Mouse (Mus musculus) ES-Bruce4 (cell line): ENCODE results near the gene Olfr1358. TPM values are rescaled to one million over a fixed set of nuclear protein-coding genes. Genes with fewer than 3 reads are reported as not detected.
"Not testable (repeated sequence)": the region's sequence is repeated elsewhere in the genome, so short reads cannot be mapped to it uniquely, and the experiment has no call there.

ENCODE experiments used
- H3K27ac ChIP-seq: 2 replicates; pipeline ENCODE4 v1.5.1; 2012; ENCODE audit warnings: low read length, inconsistent platforms; ENCODE audit not compliant: insufficient read depth
- H3K27me3 ChIP-seq: 2 replicates; pipeline ENCODE4 v1.6.1; 2012; ENCODE audit warnings: mild to moderate bottlenecking, low read length, inconsistent platforms; ENCODE audit not compliant: control insufficient read depth, poor library complexity, insufficient read depth, severe bottlenecking
- H3K36me3 ChIP-seq: 2 replicates; pipeline ENCODE4 v1.6.1; 2012; ENCODE audit warnings: inconsistent platforms, mild to moderate bottlenecking, low read length, moderate library complexity; ENCODE audit not compliant: control insufficient read depth, poor library complexity, insufficient read depth, severe bottlenecking
- H3K4me1 ChIP-seq: one replicate; pipeline ENCODE4 v1.8.1; 2011; ENCODE audit warnings: low read length; ENCODE audit not compliant: control insufficient read depth, insufficient read depth
- H3K4me3 ChIP-seq: 2 replicates; pipeline ENCODE4 v1.5.1; 2011; ENCODE audit warnings: low read depth, mild to moderate bottlenecking, low read length
- H3K9ac ChIP-seq: 2 replicates; pipeline ENCODE4 v1.6.1; 2012; ENCODE audit warnings: low read depth, mild to moderate bottlenecking, inconsistent platforms; ENCODE audit not compliant: poor library complexity, severe bottlenecking
- H3K9me3 ChIP-seq: replicated peaks from 2 replicates; pipeline ENCODE4 v1.6.1; 2012; ENCODE audit warnings: mild to moderate bottlenecking, low read length, inconsistent platforms; ENCODE audit not compliant: control insufficient read depth, poor library complexity, insufficient read depth, severe bottlenecking
- CTCF ChIP-seq: IDR thresholded peaks from one replicate; pipeline ENCODE4 v1.8.1; 2011; ENCODE audit warnings: low read depth, low read length
- EP300 ChIP-seq: IDR thresholded peaks from 2 replicates; pipeline ENCODE4 v1.6.1; 2011; ENCODE audit warnings: low read depth, low read length; ENCODE audit not compliant: insufficient read depth
- POLR2A ChIP-seq: IDR thresholded peaks from one replicate; pipeline ENCODE4 v1.8.1; 2011; ENCODE audit warnings: low read length; ENCODE audit not compliant: insufficient read depth
- polyA plus RNA-seq: library from polyadenylated mRNA; stranded (reverse); fragments of >200 nt; gene quantifications from 2 replicates; pipeline ENCODE4 v1.2.4, GENCODE M21; 2011; ENCODE audit warnings: low read depth; ENCODE audit not compliant: missing spikeins, insufficient read depth, insufficient read length

The Olfr1358 gene
- polyA plus RNA-seq, 1 experiment, result not detected

DNA sequence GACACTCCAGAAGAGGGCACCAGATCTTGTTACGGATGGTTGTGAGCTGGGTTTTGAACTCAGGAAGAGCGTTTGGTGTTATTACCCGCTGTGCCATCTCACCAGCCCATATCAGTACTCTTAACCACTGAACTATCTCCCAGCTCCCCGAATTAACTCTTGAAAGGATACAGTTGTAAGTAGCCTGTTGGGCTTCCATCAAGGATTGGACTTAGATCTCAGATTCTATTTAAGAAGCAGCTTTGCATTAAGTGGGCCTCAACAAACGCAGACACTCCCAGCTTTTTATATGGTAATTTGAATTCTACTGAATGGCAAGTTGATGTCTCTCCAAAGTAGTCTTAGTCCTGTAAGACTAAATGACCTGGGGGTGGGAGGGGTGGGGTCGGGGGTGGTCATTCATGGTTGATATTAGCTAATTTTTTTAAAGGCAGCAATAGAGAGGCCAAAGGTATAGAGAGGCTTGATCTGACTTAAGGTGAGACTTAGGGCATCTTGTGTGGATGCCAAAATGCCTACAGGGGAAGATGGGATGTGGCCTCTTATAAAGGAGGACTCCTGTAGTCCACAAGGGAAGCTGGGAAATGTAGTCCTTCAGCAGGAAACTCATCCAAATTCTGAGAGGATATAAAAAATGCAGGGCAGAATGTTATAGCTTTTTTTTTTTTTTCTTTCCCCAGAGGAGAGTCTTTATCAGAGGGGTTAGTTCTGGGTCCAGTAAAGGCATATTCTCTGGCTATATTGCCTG, 14.1 kb upstream of the Olfr1358 start:
- H3K4me1 ChIP-seq, result no peaks in the 10 kb centered on the region
- no peaks in the 10 kb centered on the region for H3K36me3 ChIP-seq
- no peak overlapping the region for H3K27ac ChIP-seq
- no peak overlapping the region for H3K9ac ChIP-seq
- no peaks in the 10 kb centered on the region for H3K27me3 ChIP-seq
- TF ChIP-seq CTCF, result no peak
- TF ChIP-seq POLR2A, result no peak
- TF ChIP-seq EP300, result no peak
- H3K9me3 ChIP-seq, result 0 out of 2 replicates have a peak, but pooled peaks cover 3% of the 10 kb centered on the region
- no peak overlapping the region for H3K4me3 ChIP-seq

DNA sequence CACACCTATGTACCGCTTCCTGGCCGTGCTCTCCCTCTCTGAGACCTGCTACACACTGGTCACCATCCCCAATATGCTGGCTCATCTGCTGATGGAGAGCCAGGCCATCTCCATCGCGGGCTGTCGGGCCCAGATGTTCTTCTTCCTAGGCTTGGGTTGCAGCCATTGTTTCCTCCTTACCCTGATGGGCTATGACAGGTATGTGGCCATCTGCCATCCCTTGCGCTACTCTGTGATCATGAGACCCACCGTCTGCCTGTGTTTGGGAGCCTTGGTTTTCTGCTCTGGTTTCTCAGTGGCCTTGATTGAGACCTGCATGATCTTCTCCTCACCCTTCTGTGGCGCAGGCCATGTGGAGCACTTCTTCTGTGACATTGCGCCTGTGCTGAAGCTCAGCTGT, 2.6 kb downstream of the Olfr1358 start:
- no peaks in the 10 kb centered on the region for H3K27me3 ChIP-seq
- H3K27ac ChIP-seq, result no peak overlapping the region
- H3K4me3 ChIP-seq, result no peak overlapping the region
- no peaks in the 10 kb centered on the region for H3K4me1 ChIP-seq
- no peak overlapping the region for H3K9ac ChIP-seq
- H3K36me3 ChIP-seq, result no peaks in the 10 kb centered on the region
- no peaks in the 10 kb centered on the region for H3K9me3 ChIP-seq
- TF ChIP-seq CTCF (no peak), POLR2A (no peak), EP300 (no peak)

GRCm38 (mm10) chr10:78520260-78521005, 3.2 kb downstream of the Olfr1358 start:
- H3K4me1 ChIP-seq, result no peaks in the 10 kb centered on the region
- H3K27ac ChIP-seq, result no peak overlapping the region

DNA sequence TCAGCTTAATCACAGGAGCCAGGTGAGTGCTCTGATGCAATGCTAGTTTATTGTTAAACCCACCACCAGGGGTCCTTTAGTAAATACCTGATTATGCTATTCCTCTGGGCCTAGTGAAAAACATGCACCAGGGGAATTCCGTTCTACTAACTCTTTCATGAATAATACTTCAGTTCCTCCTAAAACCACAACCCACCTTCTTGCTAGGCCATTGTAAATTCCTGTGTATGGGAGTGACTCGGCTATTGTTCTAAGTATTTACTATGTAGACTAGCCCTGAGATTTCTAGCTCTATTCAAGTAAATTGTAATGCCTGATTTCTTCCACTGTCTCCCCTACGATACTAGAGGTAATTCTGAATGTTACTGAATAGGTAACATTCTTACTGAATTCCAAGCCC, 7.8 kb downstream of the Olfr1358 start:
- not testable (repeated sequence) for H3K27me3 ChIP-seq, H3K4me3 ChIP-seq, H3K36me3 ChIP-seq, H3K9me3 ChIP-seq, H3K27ac ChIP-seq, H3K9ac ChIP-seq, H3K4me1 ChIP-seq

More at GRCm38 (mm10) chr10:78520260-78521005, 3.2 kb downstream of the Olfr1358 start:
- TF ChIP-seq CTCF (peak; percentile 75), POLR2A (no peak)
- H3K36me3 ChIP-seq, result no peaks in the 10 kb centered on the region
- no peak overlapping the region for H3K9ac ChIP-seq
- no peaks in the 10 kb centered on the region for H3K27me3 ChIP-seq
- no peak overlapping the region for H3K4me3 ChIP-seq
- H3K9me3 ChIP-seq, result no peaks in the 10 kb centered on the region

- Histone ChIP-seq H3K9me3 (no peaks in the 10 kb centered on the region), H3K4me3 (no peak overlapping the region), H3K9ac (no peak overlapping the region), H3K27me3 (no peaks in the 10 kb centered on the region), H3K27ac (no peak overlapping the region), H3K36me3 (no peaks in the 10 kb centered on the region), H3K4me1 (no peaks in the 10 kb centered on the region)
- TF ChIP-seq EP300 (no peak), CTCF (no peak), POLR2A (no peak)
These were observed 8.3 kb downstream of the Olfr1358 start for GRCm38 (mm10) chr10:78525511-78525910.

DNA sequence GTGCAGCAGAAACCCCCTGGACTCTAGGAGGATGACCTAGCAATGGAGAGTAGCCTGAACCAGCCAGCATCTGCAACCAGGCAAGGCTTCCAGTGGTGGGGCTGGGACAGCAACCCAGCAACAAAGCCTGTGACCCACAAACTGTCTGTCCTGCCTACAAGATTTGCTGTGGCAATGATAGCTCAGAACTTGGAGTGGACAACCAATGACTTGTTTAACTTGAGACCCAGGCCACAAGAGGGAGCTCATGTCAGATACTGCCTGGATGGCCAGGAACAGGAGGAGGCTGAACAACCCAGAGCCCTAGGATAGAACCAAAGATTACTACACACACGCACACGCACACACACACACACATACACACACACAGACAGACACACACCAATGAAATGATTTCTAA, 23.7 kb downstream of the Olfr1358 start:
- TF ChIP-seq CTCF, result peak; percentile 45
- no peak for TF ChIP-seq EP300
- H3K4me3 ChIP-seq, result no peak overlapping the region
- no peaks in the 10 kb centered on the region for H3K9me3 ChIP-seq
- H3K27ac ChIP-seq, result no peak overlapping the region
- H3K27me3 ChIP-seq, result no peaks in the 10 kb centered on the region
- no peak overlapping the region for H3K9ac ChIP-seq
- no peaks in the 10 kb centered on the region for H3K36me3 ChIP-seq
- no peaks in the 10 kb centered on the region for H3K4me1 ChIP-seq
